Mouse (Mus musculus) cortical plate, adult 2 months (tissue): ENCODE results near the gene Aqp5.

Experiments
- CTCF ChIP-seq: fragments of 200-500 bp; IDR thresholded peaks from 2 replicates; pipeline ENCODE4 v1.5.1; 2011; ENCODE audit warnings: mild to moderate bottlenecking, control low read depth, low read length; ENCODE audit not compliant: insufficient read depth; ENCODE audit errors: extremely low read depth
- POLR2A ChIP-seq: fragments of 200-500 bp; IDR thresholded peaks from 2 replicates; pipeline ENCODE4 v1.6.1; 2011; ENCODE audit warnings: mild to moderate bottlenecking, low read length, control low read depth; ENCODE audit not compliant: insufficient read depth; ENCODE audit errors: extremely low read depth

GRCm38 (mm10) chr15:99584407-99585202 lies 6.0 kb upstream of the Aqp5 start:
- TF ChIP-seq POLR2A (no peak), CTCF (no peak)
